Mouse (Mus musculus): Measurements from ENCODE around the gene Sdha.

The Sdha gene

DNA sequence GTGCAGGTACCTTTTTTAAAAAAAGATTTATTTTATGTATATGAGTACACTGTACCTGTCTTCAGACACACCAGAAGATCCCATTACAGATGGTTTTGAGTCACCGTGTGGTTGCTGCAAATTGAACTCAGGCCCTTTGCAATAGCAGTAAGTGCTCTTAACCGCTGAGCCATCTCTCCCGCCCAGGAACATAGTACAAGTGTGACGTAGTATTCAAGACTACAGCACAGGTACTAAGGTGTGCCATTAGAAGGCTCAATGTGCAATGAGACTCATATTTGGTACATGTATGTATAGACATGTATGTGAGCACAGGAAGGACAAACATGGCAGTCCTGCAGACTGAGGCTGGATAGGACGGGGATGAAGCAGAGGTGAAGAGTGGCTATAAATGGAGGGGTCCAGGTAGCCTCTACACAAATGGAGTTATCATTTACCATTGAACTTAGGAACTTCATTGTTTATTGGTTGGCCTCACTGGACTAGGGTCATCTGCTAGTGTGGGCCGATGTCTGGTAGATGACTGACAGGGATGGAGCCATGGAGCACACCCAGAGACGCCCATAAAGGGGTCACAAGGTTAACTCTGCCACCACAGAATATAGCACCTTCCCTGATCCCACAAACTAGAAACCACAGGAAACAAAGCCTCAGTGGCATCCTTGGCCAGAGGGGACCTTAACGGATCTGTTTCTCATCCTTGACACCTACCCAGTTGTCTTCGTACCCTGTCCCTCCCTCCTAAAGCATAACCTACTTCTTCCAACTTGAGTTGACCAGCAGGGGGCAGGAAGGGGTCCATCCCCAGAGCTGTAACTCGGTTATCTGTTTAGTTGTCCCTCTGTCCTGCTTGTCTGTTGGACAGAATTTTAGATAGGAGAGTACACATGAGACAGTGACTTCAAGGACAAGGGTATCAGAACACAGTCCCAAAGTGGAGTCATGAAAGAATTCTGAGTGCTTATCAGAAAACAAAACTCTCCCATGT is 47.7 kb downstream of the Sdha start:
- DNase-seq (ENCODE audit: low read depth in 1 of 2, low spot score in 2 of 2) = no peak

DNA sequence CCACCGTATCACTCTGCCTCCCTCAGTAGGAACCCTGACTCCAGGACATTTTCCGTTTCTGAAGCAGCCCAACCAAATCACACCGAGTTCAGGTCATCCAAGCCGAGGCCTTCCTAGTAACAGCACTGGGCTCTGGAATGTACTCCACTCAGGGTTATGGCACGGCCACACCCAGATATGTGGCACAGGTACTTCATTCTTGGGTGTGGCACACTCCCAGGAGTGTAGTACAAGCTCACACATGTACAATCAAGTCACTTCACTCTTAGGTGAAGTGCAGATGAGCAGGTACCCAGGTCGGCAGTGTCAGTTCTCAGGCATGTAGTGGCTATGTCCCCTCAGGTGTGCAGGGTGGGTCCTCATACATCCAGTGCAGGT is 48.5 kb downstream of the Sdha start:
- DNase-seq (ENCODE audit: low read depth in 1 of 2, low spot score in 2 of 2) = no peak

DNA sequence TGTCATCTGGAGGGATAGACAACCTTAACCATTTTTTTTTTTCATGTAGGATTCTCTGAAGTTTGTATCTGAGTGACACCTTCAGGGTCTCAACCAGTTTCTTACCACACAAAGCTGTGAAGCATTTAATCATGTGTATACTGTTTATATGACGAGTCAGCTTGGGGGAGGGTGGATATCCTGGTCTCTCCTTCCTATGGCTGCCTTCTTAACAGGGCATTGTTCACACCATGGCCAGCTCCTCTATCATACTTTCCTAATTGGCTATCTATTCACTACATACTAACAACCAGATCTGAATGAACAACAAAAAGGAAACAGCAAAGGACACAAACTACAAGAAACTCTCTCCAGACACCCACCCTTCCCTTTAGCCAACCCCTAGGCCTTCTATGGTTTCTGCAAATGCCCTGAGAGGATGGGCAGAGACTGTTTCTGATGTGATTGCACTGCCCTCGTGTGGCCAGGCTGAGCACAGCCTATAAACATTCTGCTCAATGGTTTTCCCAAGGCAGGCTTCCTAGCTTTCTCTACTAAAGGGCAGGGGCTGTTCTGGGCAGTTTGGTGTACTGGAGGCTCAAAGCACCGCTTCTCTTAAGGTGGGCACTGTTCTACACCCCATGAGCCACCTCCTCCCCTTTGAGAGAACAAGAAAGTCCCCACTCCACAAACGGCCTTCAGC is 49.0 kb downstream of the Sdha start:
- DNase-seq (ENCODE audit: low read depth in 1 of 2, low spot score in 2 of 2) = peak; percentile 2 to 29

DNA sequence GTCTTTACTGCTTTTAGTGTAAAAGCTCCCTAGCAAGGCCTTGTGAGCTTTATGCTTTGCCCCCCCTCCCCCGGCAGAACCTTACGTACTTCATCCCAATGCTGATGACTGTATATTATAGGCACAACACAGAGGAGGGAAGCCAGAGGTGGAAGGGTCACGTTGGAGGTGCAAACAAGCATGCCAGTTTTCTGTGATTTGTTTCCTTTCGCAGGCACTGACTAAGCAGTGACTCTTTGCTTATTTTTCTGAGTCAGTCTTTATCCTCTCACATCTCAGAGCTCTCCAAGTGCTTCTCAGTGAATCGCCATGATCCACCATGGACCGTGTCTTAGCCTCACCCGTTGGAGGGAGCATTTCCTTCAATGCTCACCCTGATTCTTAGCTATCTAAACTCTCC is 53.7 kb downstream of the Sdha start:
- no peak for DNase-seq (ENCODE audit: low read depth in 1 of 2, low spot score in 2 of 2)

DNA sequence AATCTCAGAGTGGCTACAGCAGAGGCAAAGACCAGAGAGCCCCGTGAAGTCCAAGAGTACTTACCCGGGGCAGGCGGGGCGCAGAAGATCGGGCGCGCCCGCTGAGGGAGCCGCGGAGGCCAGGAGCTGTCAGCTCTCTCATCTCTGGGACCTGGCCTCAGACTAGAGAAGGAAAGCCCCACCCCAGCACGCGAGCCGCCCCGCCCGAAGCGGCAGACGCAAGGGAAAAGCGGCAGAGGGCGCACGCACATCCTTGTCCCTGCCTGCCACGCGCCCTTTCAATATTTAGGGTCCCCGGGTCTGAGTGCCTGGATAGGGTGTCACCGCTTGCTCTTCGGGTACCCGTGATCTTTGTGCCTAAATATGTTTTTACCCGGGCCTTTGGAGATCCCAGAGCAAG is 57.9 kb downstream of the Sdha start, which contains the start of gene Ahrr:
Gene Ahrr (minus strand): TSS at position 165 of the 400 bp plus-strand sequence.
- peak in 1 of 2 experiments; percentile 1 for DNase-seq (ENCODE audit: low read depth in 1 of 2, low spot score in 2 of 2)

DNA sequence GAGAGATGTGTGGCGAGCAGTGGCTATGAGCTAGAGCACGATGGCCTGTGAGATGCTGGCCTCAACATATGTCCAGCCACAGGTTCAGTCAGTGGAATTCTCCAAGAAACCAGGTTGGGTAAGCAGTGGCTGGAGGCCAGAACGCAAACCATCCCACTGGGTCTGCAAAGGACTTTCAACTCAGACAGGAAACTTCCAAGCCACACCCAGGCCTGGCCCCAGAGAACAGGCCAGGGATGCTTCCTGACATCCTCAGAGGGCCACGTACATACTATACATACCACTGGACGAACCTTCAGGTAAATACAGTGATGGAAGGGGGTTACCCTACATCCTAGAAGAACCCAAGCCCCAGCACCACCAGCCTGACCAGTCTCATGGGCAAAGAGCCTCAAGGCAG is 60.4 kb downstream of the Sdha start:
- no peak for DNase-seq (ENCODE audit: low read depth in 1 of 2, low spot score in 2 of 2)

DNA sequence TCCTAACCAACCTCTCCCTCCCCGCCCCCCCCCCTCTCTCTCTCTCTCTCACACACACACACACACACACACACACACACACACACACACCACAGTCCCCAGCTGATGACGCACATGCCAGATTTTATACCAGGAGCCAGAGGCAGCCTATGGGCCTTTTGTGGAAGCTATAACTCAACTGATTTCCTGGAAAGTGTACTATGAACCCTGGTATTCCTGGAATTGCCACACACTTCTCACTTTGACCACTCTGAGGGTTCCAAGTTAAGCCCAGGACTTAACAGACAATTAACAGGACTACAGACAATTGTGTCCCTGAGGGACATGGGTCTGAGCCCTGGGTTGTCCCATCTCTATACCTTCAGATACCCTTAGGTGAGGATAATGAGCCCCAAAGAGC is 67.8 kb downstream of the Sdha start:
- no peak for DNase-seq (ENCODE audit: low read depth in 1 of 2, low spot score in 2 of 2)

DNA sequence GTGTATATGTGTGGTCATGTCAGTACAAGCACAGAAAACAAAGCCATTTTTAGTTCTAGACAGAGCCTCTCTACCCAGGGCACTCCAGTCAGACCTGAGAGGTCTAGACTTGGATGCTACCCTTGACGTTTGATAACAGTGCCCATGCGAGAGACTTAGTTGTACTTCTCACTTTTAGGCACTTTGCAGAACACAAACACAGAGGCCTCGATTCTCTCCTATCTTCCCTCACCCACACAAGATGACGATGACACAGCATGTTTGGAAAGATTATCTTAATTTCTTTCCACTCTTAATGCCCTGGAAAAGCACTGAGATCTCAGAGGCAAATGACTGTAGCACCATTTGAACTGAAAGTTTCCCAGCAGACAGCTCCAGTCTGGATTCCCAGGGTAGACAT is 74.4 kb downstream of the Sdha start:
- no peak for DNase-seq (ENCODE audit: low read depth in 1 of 2, low spot score in 2 of 2)

Measured in monocyte, adult 2 months (primary cell).